Mouse (Mus musculus) embryonic facial prominence, embryonic 11.5 days (tissue): ENCODE data around the gene H3f3a. TPM values are rescaled to one million over a fixed set of nuclear protein-coding genes. Genes with fewer than 3 reads are reported as not detected.

Source experiments
- ATAC-seq: fragments of 200-750 bp; cut with Nextera tagmentation; replicated peaks from 2 replicates; pipeline ENCODE4 v1.8.0; 2017; ENCODE audit warnings: low read depth; ENCODE audit not compliant: insufficient number of reproducible peaks, low FRiP score, low TSS enrichment
- DNase-seq: peaks from one replicate; pipeline ENCODE4 v3.0.0-alpha.2; 2015; ENCODE audit warnings: low spot score
- H3K27ac ChIP-seq: fragments of 300-500 bp; sonication (generic); replicated peaks from 2 replicates; pipeline ENCODE4 v1.5.1; 2014; ENCODE audit warnings: mild to moderate bottlenecking, low read depth, low read length, control low read depth
- H3K27me3 ChIP-seq: fragments of 300-500 bp; sonication (generic); 2 replicates; pipeline ENCODE4 v1.6.1; 2014; ENCODE audit warnings: mild to moderate bottlenecking, low read length, moderate library complexity, mixed read lengths; ENCODE audit not compliant: control insufficient read depth, insufficient read depth
- H3K36me3 ChIP-seq: fragments of 300-500 bp; sonication (generic); replicated peaks from 2 replicates; pipeline ENCODE4 v1.6.1; 2014; ENCODE audit warnings: low read depth, mild to moderate bottlenecking, low read length, moderate library complexity, mixed read lengths; ENCODE audit not compliant: control insufficient read depth, insufficient read depth
- H3K4me1 ChIP-seq: fragments of 300-500 bp; sonication (generic); 2 replicates; pipeline ENCODE4 v1.6.1; 2014; ENCODE audit warnings: low read length, mixed read lengths; ENCODE audit not compliant: control insufficient read depth, insufficient read depth
- H3K4me2 ChIP-seq: fragments of 300-500 bp; sonication (generic); 2 replicates; pipeline ENCODE4 v1.6.1; 2014; ENCODE audit warnings: low read depth, mild to moderate bottlenecking, control low read depth, low read length, moderate library complexity
- H3K4me3 ChIP-seq: fragments of 300-500 bp; sonication (generic); 2 replicates; pipeline ENCODE4 v1.5.1; 2014; ENCODE audit warnings: low read depth, low read length, control low read depth
- H3K9ac ChIP-seq: fragments of 300-500 bp; sonication (generic); replicated peaks from 2 replicates; pipeline ENCODE4 v1.6.1; 2014; ENCODE audit warnings: mild to moderate bottlenecking, control low read depth, low read length
- H3K9me3 ChIP-seq: fragments of 300-500 bp; sonication (generic); replicated peaks from 2 replicates; pipeline ENCODE4 v1.6.1; 2016; ENCODE audit warnings: mild to moderate bottlenecking, low read length, inconsistent platforms, mixed read lengths; ENCODE audit not compliant: control insufficient read depth
- WGBS: fragments of 180-500 bp; shearing (Covaris S2); extraction: QIAGEN DNeasy Blood & Tissue Kit; methylation state at CpG from one replicate; pipeline ENCODE4 v1.1.7; 2014; 5-methylcytosine and 5-hydroxymethylcytosine counted together
- polyA plus RNA-seq: library from polyadenylated mRNA; unstranded; fragments of >200 nt; fragmentation: Nextera tagmentation; extraction: Ambion mirVana; gene quantifications from 2 replicates; pipeline ENCODE4 v1.2.1, GENCODE M21; 2014

H3f3a gene
- polyA plus RNA-seq, 1 experiment from 2014 or later, result 3,910 TPM

- H3K4me2 ChIP-seq, result no peak overlapping the region
- no peak overlapping the region for H3K4me3 ChIP-seq
- H3K4me1 ChIP-seq, result no peaks in the 10 kb centered on the region
- no peaks in the 10 kb centered on the region for H3K27me3 ChIP-seq
- no peak overlapping the region for H3K9ac ChIP-seq
- H3K27ac ChIP-seq, result no peak overlapping the region
- WGBS, result 87% methylated on average over 3 of the region's 3 CpGs
- DNase-seq (no peak), ATAC-seq (no peak)
- no peaks in the 10 kb centered on the region for H3K9me3 ChIP-seq
- H3K36me3 ChIP-seq, result peaks cover 17% of the 10 kb centered on the region
These were observed 12.2 kb downstream of the H3f3a start for GRCm38 (mm10) chr1:180801466-180801994.

- no peak for ATAC-seq
- no peaks in the 10 kb centered on the region for H3K9me3 ChIP-seq
- WGBS, result 58% methylated on average over 2 of the region's 2 CpGs
- H3K36me3 ChIP-seq, result peaks cover 13% of the 10 kb centered on the region
- no peaks in the 10 kb centered on the region for H3K4me1 ChIP-seq
- no peak overlapping the region for H3K4me3 ChIP-seq
- no peak overlapping the region for H3K9ac ChIP-seq
- no peak for DNase-seq
- no peak overlapping the region for H3K4me2 ChIP-seq
- H3K27ac ChIP-seq, result no peak overlapping the region
- H3K27me3 ChIP-seq, result no peaks in the 10 kb centered on the region
These were observed 12.9 kb downstream of the H3f3a start for GRCm38 (mm10) chr1:180800814-180801213.

GRCm38 (mm10) chr1:180800022-180800421 is 13.7 kb downstream of the H3f3a start:
- no peak overlapping the region for H3K4me3 ChIP-seq
- no peak overlapping the region for H3K27ac ChIP-seq
- no peaks in the 10 kb centered on the region for H3K4me1 ChIP-seq
- H3K9ac ChIP-seq, result no peak overlapping the region
- no peak for ATAC-seq
- peaks cover 13% of the 10 kb centered on the region for H3K36me3 ChIP-seq
- no peaks in the 10 kb centered on the region for H3K27me3 ChIP-seq
- H3K9me3 ChIP-seq, result no peaks in the 10 kb centered on the region
- H3K4me2 ChIP-seq, result no peak overlapping the region
- WGBS, result 90% methylated on average over 5 of the region's 5 CpGs
- no peak for DNase-seq

GRCm38 (mm10) chr1:180799253-180799652 is 14.5 kb downstream of the H3f3a start:
- Histone ChIP-seq H3K9me3 (no peaks in the 10 kb centered on the region), H3K27me3 (no peaks in the 10 kb centered on the region), H3K27ac (no peak overlapping the region), H3K9ac (no peak overlapping the region), H3K4me1 (no peaks in the 10 kb centered on the region), H3K36me3 (peaks cover 10% of the 10 kb centered on the region), H3K4me3 (no peak overlapping the region), H3K4me2 (no peak overlapping the region)
- 87% methylated on average over 5 of the region's 5 CpGs for whole genome bisulfite sequencing
- ATAC-seq (no peak), DNase-seq (no peak)

- Histone ChIP-seq H3K27ac (no peak overlapping the region), H3K9ac (no peak overlapping the region), H3K4me3 (no peak overlapping the region), H3K36me3 (peaks cover 6% of the 10 kb centered on the region), H3K9me3 (no peaks in the 10 kb centered on the region), H3K4me1 (no peaks in the 10 kb centered on the region), H3K4me2 (no peak overlapping the region), H3K27me3 (no peaks in the 10 kb centered on the region)
- DNase-seq (no peak), ATAC-seq (no peak)
- 90% methylated on average over 5 of the region's 5 CpGs for WGBS
These were observed 15.1 kb downstream of the H3f3a start for GRCm38 (mm10) chr1:180798660-180799059.

GRCm38 (mm10) chr1:180794170-180794569 is 19.6 kb downstream of the H3f3a start:
- Histone ChIP-seq H3K27me3 (no peaks in the 10 kb centered on the region), H3K4me1 (no peaks in the 10 kb centered on the region), H3K27ac (no peak overlapping the region), H3K4me2 (peak overlapping the region; percentile 67), H3K36me3 (no peaks in the 10 kb centered on the region), H3K9me3 (no peaks in the 10 kb centered on the region), H3K4me3 (peak overlapping the region; percentile 32), H3K9ac (peak overlapping the region; percentile 50)
- ATAC-seq (peak; percentile 71), DNase-seq (peak; percentile 73)
- WGBS, result 0% methylated on average over 21 of the region's 21 CpGs

- peak; percentile 40; the same call in 1 of the 2 replicates for ATAC-seq
- Histone ChIP-seq H3K4me3 (peak overlapping the region; percentile 32), H3K4me1 (no peaks in the 10 kb centered on the region), H3K9me3 (no peaks in the 10 kb centered on the region), H3K9ac (peak overlapping the region; percentile 50), H3K36me3 (no peaks in the 10 kb centered on the region), H3K27ac (no peak overlapping the region), H3K27me3 (no peaks in the 10 kb centered on the region), H3K4me2 (peak overlapping the region; percentile 67)
- 9% methylated on average over 18 of the region's 18 CpGs for WGBS
- DNase-seq, result peak; percentile 46
These were observed 20.2 kb downstream of the H3f3a start for GRCm38 (mm10) chr1:180793445-180794117.

GRCm38 (mm10) chr1:180792814-180793213 is 20.9 kb downstream of the H3f3a start:
- H3K27ac ChIP-seq, result no peak overlapping the region
- ATAC-seq, result no peak

More at GRCm38 (mm10) chr1:180792814-180793213, 20.9 kb downstream of the H3f3a start:
- H3K4me3 ChIP-seq, result no peak overlapping the region
- H3K4me2 ChIP-seq, result no peak overlapping the region
- no peaks in the 10 kb centered on the region for H3K9me3 ChIP-seq
- DNase-seq, result no peak
- H3K4me1 ChIP-seq, result no peaks in the 10 kb centered on the region
- no peak overlapping the region for H3K9ac ChIP-seq
- H3K36me3 ChIP-seq, result no peaks in the 10 kb centered on the region
- no peaks in the 10 kb centered on the region for H3K27me3 ChIP-seq
- 88% methylated on average over 4 of the region's 4 CpGs for WGBS
